Mouse (Mus musculus) heart, embryonic 11.5 days (tissue): Measurements from ENCODE around the gene Klhdc4. TPM values are rescaled to one million over a fixed set of nuclear protein-coding genes. Genes with fewer than 3 reads are reported as not detected.
A peak's percentile ranks its signal among the peaks of the same experiment; 100 is the strongest.

Source experiments
- ATAC-seq: fragments of 200-750 bp; cut with Nextera tagmentation; replicated peaks from 2 replicates; pipeline ENCODE4 v1.8.0; 2017; ENCODE audit warnings: moderate library complexity; ENCODE audit not compliant: insufficient number of reproducible peaks, low FRiP score, low TSS enrichment
- H3K27ac ChIP-seq: fragments of 300-500 bp; sonication (generic); 2 replicates; pipeline ENCODE4 v1.5.1; 2014; ENCODE audit warnings: mild to moderate bottlenecking, low read depth, low read length
- H3K27me3 ChIP-seq: fragments of 300-500 bp; sonication (generic); 2 replicates; pipeline ENCODE4 v1.6.1; 2014; ENCODE audit warnings: mild to moderate bottlenecking, low read length, mixed read lengths; ENCODE audit not compliant: control insufficient read depth, insufficient read depth
- H3K36me3 ChIP-seq: fragments of 300-500 bp; sonication (generic); 2 replicates; pipeline ENCODE4 v1.6.1; 2014; ENCODE audit warnings: mild to moderate bottlenecking, low read length, moderate library complexity, mixed read lengths; ENCODE audit not compliant: control insufficient read depth, insufficient read depth
- H3K4me1 ChIP-seq: fragments of 300-500 bp; sonication (generic); 2 replicates; pipeline ENCODE4 v1.6.1; 2014; ENCODE audit warnings: low read length; ENCODE audit not compliant: control insufficient read depth, insufficient read depth
- H3K4me2 ChIP-seq: fragments of 300-500 bp; sonication (generic); 2 replicates; pipeline ENCODE4 v1.6.1; 2014; ENCODE audit warnings: mild to moderate bottlenecking, moderate library complexity
- H3K4me3 ChIP-seq: fragments of 300-500 bp; sonication (generic); 2 replicates; pipeline ENCODE4 v1.5.1; 2014; ENCODE audit warnings: low read depth, low read length
- H3K9ac ChIP-seq: fragments of 300-500 bp; sonication (generic); 2 replicates; pipeline ENCODE4 v1.6.1; 2014; ENCODE audit warnings: mild to moderate bottlenecking, low read depth, low read length, moderate library complexity
- H3K9me3 ChIP-seq: fragments of 300-500 bp; sonication (generic); replicated peaks from 2 replicates; pipeline ENCODE4 v1.6.1; 2016; ENCODE audit warnings: low read length; ENCODE audit not compliant: control insufficient read depth
- WGBS: fragments of 180-500 bp; shearing (Covaris S2); extraction: QIAGEN DNeasy Blood & Tissue Kit; methylation state at CpG from one replicate; pipeline ENCODE4 v1.1.7; 2014; ENCODE audit not compliant: insufficient replicate concordance; 5-methylcytosine and 5-hydroxymethylcytosine counted together
- polyA plus RNA-seq: library from polyadenylated mRNA; unstranded; fragments of >200 nt; fragmentation: Nextera tagmentation; extraction: Ambion mirVana; gene quantifications from 2 replicates; pipeline ENCODE4 v1.2.1, GENCODE M21; 2014

Gene Klhdc4
- polyA plus RNA-seq, 1 experiment from 2014 or later, result 31.1 TPM

- no peak overlapping the region for H3K4me2 ChIP-seq
- H3K27me3 ChIP-seq, result no peaks in the 10 kb centered on the region
- peaks cover 8% of the 10 kb centered on the region for H3K4me1 ChIP-seq
- H3K27ac ChIP-seq, result no peak overlapping the region
- ATAC-seq, result no peak
- no peak overlapping the region for H3K4me3 ChIP-seq
- H3K9ac ChIP-seq, result no peak overlapping the region
- no peaks in the 10 kb centered on the region; the same call in 1 of the 2 replicates for H3K9me3 ChIP-seq
- WGBS, result 68% methylated on average over 2 of the region's 2 CpGs
- no peaks in the 10 kb centered on the region for H3K36me3 ChIP-seq
These were observed 24.2 kb upstream of the Klhdc4 start for GRCm38 (mm10) chr8:121853586-121853985.

- Histone ChIP-seq H3K4me3 (no peak overlapping the region), H3K9me3 (no peaks in the 10 kb centered on the region; the same call in 1 of the 2 replicates), H3K27me3 (no peaks in the 10 kb centered on the region), H3K36me3 (no peaks in the 10 kb centered on the region), H3K4me1 (peaks cover 8% of the 10 kb centered on the region), H3K4me2 (no peak overlapping the region), H3K27ac (no peak overlapping the region), H3K9ac (no peak overlapping the region)
- 14% methylated on average over 7 of the region's 7 CpGs for WGBS
- 0 out of 2 replicates have a peak, but pooled peaks have one; percentile 19 for ATAC-seq
These were observed 23.1 kb upstream of the Klhdc4 start for GRCm38 (mm10) chr8:121852464-121852863.

- Histone ChIP-seq H3K27ac (no peak overlapping the region), H3K4me2 (no peak overlapping the region), H3K36me3 (no peaks in the 10 kb centered on the region), H3K4me1 (peaks cover 8% of the 10 kb centered on the region), H3K4me3 (no peak overlapping the region), H3K27me3 (no peaks in the 10 kb centered on the region), H3K9me3 (no peaks in the 10 kb centered on the region; the same call in 1 of the 2 replicates), H3K9ac (no peak overlapping the region)
- no peak for ATAC-seq
- 54% methylated on average over 7 of the region's 7 CpGs for WGBS
These were observed 22.3 kb upstream of the Klhdc4 start for GRCm38 (mm10) chr8:121851716-121852115.

GRCm38 (mm10) chr8:121850821-121851470 is 21.6 kb upstream of the Klhdc4 start:
- Histone ChIP-seq H3K27me3 (no peaks in the 10 kb centered on the region), H3K4me2 (peak overlapping the region; percentile 70), H3K27ac (no peak overlapping the region), H3K36me3 (no peaks in the 10 kb centered on the region), H3K4me3 (peak overlapping the region; percentile 33), H3K9ac (peak overlapping the region; percentile 63; the same call in 1 of the 2 replicates), H3K9me3 (no peaks in the 10 kb centered on the region; the same call in 1 of the 2 replicates), H3K4me1 (peaks cover 8% of the 10 kb centered on the region)
- WGBS, result 3% methylated on average over 24 of the region's 24 CpGs
- ATAC-seq, result peak; percentile 41; the same call in 1 of the 2 replicates

- Histone ChIP-seq H3K4me3 (peak overlapping the region; percentile 33), H3K36me3 (no peaks in the 10 kb centered on the region), H3K9me3 (no peaks in the 10 kb centered on the region), H3K4me1 (peaks cover 8% of the 10 kb centered on the region), H3K9ac (peak overlapping the region; percentile 63; the same call in 1 of the 2 replicates), H3K27me3 (no peaks in the 10 kb centered on the region), H3K4me2 (peak overlapping the region; percentile 70), H3K27ac (no peak overlapping the region)
- 36% methylated on average over 12 of the region's 12 CpGs for WGBS
- no peak for ATAC-seq
These were observed 21.1 kb upstream of the Klhdc4 start for GRCm38 (mm10) chr8:121850436-121850820.

- Histone ChIP-seq H3K4me1 (peaks cover 8% of the 10 kb centered on the region), H3K9me3 (no peaks in the 10 kb centered on the region), H3K27me3 (no peaks in the 10 kb centered on the region), H3K27ac (no peak overlapping the region), H3K4me3 (no peak overlapping the region), H3K4me2 (no peak overlapping the region), H3K9ac (no peak overlapping the region), H3K36me3 (no peaks in the 10 kb centered on the region)
- no peak for ATAC-seq
- WGBS, result 15% methylated on average over 6 of the region's 6 CpGs
These were observed 20.6 kb upstream of the Klhdc4 start for GRCm38 (mm10) chr8:121850018-121850417.

GRCm38 (mm10) chr8:121849303-121849702 is 19.9 kb upstream of the Klhdc4 start:
- H3K4me3 ChIP-seq, result no peak overlapping the region
- no peak overlapping the region for H3K9ac ChIP-seq
- H3K9me3 ChIP-seq, result no peaks in the 10 kb centered on the region
- WGBS, result 69% methylated on average over 9 of the region's 9 CpGs
- H3K4me2 ChIP-seq, result no peak overlapping the region
- H3K27ac ChIP-seq, result no peak overlapping the region
- no peaks in the 10 kb centered on the region for H3K36me3 ChIP-seq
- no peak for ATAC-seq
- H3K27me3 ChIP-seq, result no peaks in the 10 kb centered on the region
- H3K4me1 ChIP-seq, result peaks cover 8% of the 10 kb centered on the region

- no peaks in the 10 kb centered on the region for H3K36me3 ChIP-seq
- H3K4me2 ChIP-seq, result no peak overlapping the region
- no peak overlapping the region for H3K9ac ChIP-seq
- H3K9me3 ChIP-seq, result no peaks in the 10 kb centered on the region
- WGBS, result 57% methylated on average over 10 of the region's 10 CpGs
- H3K27ac ChIP-seq, result no peak overlapping the region
- ATAC-seq, result no peak
- H3K27me3 ChIP-seq, result no peaks in the 10 kb centered on the region
- peaks cover 8% of the 10 kb centered on the region for H3K4me1 ChIP-seq
- H3K4me3 ChIP-seq, result no peak overlapping the region
These were observed 19.1 kb upstream of the Klhdc4 start for GRCm38 (mm10) chr8:121848495-121848894.

- Histone ChIP-seq H3K9me3 (no peaks in the 10 kb centered on the region), H3K9ac (no peak overlapping the region), H3K36me3 (no peaks in the 10 kb centered on the region), H3K27me3 (no peaks in the 10 kb centered on the region), H3K4me1 (peaks cover 8% of the 10 kb centered on the region), H3K4me3 (no peak overlapping the region), H3K4me2 (no peak overlapping the region), H3K27ac (no peak overlapping the region)
- ATAC-seq, result no peak
- 74% methylated on average over 6 of the region's 6 CpGs for whole genome bisulfite sequencing
These were observed 18.6 kb upstream of the Klhdc4 start for GRCm38 (mm10) chr8:121847987-121848386.
